Mouse (Mus musculus): ENCODE results near the gene Olfr1393. TPM values are rescaled to one million over a fixed set of nuclear protein-coding genes. Genes with fewer than 3 reads are reported as not detected.

The Olfr1393 gene
- polyA plus RNA-seq, 1 experiment from 2014 or later = not detected

DNA sequence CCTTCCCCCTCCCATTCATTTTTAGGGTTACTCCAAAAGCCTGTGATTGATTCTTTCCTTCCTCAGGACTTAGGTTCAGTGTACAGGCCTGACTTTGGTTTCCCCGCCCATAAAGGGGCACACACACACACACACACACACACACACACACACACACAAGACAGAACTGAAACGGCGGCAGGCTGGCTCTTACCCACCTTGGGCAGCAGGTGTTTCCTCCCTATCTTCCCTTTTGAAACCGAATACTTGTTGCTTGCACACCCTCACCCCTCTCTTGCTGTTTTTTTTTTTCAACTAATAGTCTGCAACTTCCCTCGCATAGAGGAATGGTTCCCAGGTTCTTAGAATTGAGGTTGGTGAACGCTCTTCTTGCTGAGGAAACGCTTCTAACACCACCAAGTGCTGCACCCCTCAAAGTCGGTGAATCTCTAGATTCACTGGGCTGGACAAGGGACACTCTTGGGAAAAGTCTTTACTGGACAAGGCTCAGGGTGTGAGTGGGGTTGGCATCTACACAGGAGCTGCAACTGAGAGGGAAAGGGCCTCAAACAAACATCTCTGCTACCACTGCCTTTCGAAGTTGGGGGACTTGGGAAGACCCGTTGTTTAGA lies 28.2 kb upstream of the Olfr1393 start:
- 31% methylated on average over 10 of the region's 10 CpGs for WGBS
- Histone ChIP-seq H3K27ac (peak overlapping the region; percentile 70), H3K9me3 (ENCODE audit: control insufficient read depth, low read length) (no peaks in the 10 kb centered on the region), H3K4me2 (replicated peaks) (peak overlapping the region; percentile 93), H3K4me3 (replicated peaks; ENCODE audit: low read length) (peak overlapping the region; percentile 66), H3K9ac (peak overlapping the region; percentile 77), H3K27me3 (ENCODE audit: control insufficient read depth, insufficient read depth, low read length) (no peaks in the 10 kb centered on the region), H3K36me3 (replicated peaks; ENCODE audit: control insufficient read depth, insufficient read depth) (peaks cover 13% of the 10 kb centered on the region), H3K4me1 (replicated peaks; ENCODE audit: control insufficient read depth, insufficient read depth, low read length) (peaks cover 45% of the 10 kb centered on the region)
- no peak for ATAC-seq (ENCODE audit: low FRiP score)
- no peak for DNase-seq (ENCODE audit: low spot score)

DNA sequence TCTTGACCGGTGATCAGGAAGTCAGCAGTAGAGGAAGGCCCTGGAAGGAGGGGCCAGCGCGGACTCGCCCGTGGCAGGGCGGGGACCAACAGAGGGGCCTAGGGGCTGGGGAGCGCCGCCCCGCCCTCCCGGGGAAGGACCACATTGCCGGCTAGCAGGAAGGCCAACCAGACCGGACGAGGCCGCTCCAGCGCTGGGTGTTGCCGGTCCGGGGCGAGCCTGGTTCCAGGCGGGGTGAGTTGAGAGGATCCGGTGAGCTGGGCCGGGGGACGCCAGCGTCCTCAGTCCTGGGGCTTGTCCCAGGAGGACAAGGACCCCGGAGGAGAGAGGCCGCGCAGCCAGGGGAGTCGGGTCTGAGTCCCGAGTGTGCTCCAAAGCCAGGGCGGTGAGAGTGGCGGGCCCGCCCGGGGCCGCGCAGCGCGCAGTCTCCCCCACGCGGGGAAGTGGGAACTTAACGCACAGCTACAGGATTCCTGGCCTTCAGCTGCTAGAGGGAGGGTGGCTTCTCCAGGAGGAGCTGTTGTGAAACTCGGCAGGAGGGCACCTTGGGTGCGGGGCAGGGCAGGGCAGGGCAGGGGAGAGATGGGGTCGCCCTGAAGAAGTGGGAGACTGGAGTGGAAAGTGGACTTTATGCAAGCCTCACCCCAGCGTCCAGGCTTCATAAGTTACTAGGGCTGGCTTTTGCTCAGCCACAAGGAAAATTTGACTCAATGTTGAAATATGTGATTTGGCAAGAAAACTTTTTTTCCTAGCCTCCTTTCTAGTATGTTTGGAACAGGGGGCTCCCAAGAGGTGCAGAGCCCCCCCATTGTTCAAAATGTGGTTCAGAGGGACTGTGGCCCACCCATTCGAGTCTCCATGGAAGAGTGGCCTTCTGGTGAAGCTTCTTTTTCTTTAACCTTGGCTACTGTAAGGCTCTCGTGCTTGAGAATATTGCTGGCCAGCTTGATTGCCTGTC lies 27.4 kb upstream of the Olfr1393 start:
- H3K4me1 ChIP-seq (replicated peaks; ENCODE audit: control insufficient read depth, insufficient read depth, low read length) = peaks cover 37% of the 10 kb centered on the region
- peak; percentile 93 for ATAC-seq (ENCODE audit: low FRiP score)
- H3K4me3 ChIP-seq (replicated peaks; ENCODE audit: low read length) = peak overlapping the region; percentile 66
- H3K9ac ChIP-seq = peak overlapping the region; percentile 77
- WGBS = 2% methylated on average over 43 of the region's 45 CpGs
- peaks cover 13% of the 10 kb centered on the region for H3K36me3 ChIP-seq (replicated peaks; ENCODE audit: control insufficient read depth, insufficient read depth)
- H3K27me3 ChIP-seq (ENCODE audit: control insufficient read depth, insufficient read depth, low read length) = no peaks in the 10 kb centered on the region
- no peaks in the 10 kb centered on the region for H3K9me3 ChIP-seq (ENCODE audit: control insufficient read depth, low read length)
- H3K27ac ChIP-seq = peak overlapping the region; percentile 70
- DNase-seq (ENCODE audit: low spot score) = peak; percentile 59
- peak overlapping the region; percentile 93 for H3K4me2 ChIP-seq (replicated peaks)

DNA sequence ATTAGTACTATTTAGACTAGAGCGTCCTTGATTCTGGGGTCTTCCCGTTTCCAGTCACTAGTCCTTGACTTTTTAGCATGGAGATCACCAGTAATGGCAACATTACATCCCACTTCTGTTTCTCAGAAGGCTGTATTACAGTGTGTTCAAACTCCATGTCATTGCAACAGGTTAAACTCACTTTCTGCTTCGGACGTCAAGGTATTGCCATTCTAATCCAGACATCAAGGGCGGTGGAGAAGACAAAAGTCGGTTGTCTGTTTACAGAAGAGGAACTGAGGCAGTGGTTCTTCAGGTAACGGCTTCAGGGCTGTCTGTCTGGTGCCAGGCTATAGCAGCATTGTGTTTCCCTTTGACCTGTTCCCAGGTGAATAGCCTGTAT lies 26.7 kb upstream of the Olfr1393 start:
- ATAC-seq (ENCODE audit: low FRiP score) (no peak), DNase-seq (ENCODE audit: low spot score) (no peak)
- no peak overlapping the region for H3K27ac ChIP-seq
- peak overlapping the region; percentile 93 for H3K4me2 ChIP-seq (replicated peaks)
- 0 out of 2 replicates have a peak overlapping the region, but pooled peaks have one; percentile 66 for H3K4me3 ChIP-seq (replicated peaks; ENCODE audit: low read length)
- H3K27me3 ChIP-seq (ENCODE audit: control insufficient read depth, insufficient read depth, low read length) = no peaks in the 10 kb centered on the region
- H3K4me1 ChIP-seq (replicated peaks; ENCODE audit: control insufficient read depth, insufficient read depth, low read length) = peaks cover 30% of the 10 kb centered on the region
- H3K9ac ChIP-seq = peak overlapping the region; percentile 77
- 75% methylated on average over 7 of the region's 7 CpGs for WGBS
- H3K36me3 ChIP-seq (replicated peaks; ENCODE audit: control insufficient read depth, insufficient read depth) = peaks cover 13% of the 10 kb centered on the region
- H3K9me3 ChIP-seq (ENCODE audit: control insufficient read depth, low read length) = no peaks in the 10 kb centered on the region

DNA sequence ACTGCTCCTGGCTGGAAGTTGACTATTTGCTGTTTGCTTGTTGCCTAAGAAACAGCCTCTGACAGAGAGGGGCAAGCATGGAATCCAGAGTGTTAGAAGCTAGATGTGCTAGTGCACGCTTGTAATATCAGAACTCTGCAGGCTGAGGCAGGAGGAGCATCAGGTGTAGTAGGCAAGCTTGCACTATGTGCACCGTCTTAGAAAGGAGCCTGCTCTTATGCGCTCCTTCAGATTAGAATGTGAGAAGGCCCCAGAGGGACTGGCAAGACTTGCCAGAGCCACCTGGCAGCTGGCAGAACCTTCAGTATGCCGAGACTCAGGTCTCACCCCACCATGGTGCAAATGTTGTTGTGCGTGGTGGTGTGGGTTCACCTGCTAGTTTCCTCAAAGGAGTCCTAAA lies 26.1 kb upstream of the Olfr1393 start:
- H3K4me1 ChIP-seq (replicated peaks; ENCODE audit: control insufficient read depth, insufficient read depth, low read length) = peaks cover 23% of the 10 kb centered on the region
- WGBS = 85% methylated on average over 5 of the region's 5 CpGs
- ATAC-seq (ENCODE audit: low FRiP score) = no peak
- no peak overlapping the region for H3K4me2 ChIP-seq (replicated peaks)
- H3K4me3 ChIP-seq (replicated peaks; ENCODE audit: low read length) = no peak overlapping the region
- no peak for DNase-seq (ENCODE audit: low spot score)
- no peaks in the 10 kb centered on the region for H3K9me3 ChIP-seq (ENCODE audit: control insufficient read depth, low read length)
- no peaks in the 10 kb centered on the region for H3K27me3 ChIP-seq (ENCODE audit: control insufficient read depth, insufficient read depth, low read length)
- H3K9ac ChIP-seq = no peak overlapping the region
- H3K36me3 ChIP-seq (replicated peaks; ENCODE audit: control insufficient read depth, insufficient read depth) = peaks cover 13% of the 10 kb centered on the region
- H3K27ac ChIP-seq = no peak overlapping the region

DNA sequence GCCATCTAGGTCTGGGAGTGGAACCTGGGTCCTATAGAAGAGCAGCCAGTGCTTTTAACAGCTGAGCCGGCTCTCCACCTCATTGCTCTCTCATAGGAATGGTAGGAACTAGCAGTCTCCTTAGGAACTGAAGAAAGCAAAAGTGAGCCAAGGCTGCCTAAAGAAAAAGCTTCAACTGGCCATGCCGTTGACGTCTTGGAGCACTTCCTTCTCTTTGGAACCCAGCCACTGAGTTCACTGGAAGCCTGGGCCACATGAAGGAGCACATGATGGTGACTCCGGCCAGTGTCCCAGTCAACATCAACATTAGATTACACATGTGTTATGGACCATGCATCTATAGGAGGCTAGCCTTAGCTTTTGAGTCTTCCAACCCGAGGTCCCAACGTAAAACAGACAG lies 25.1 kb upstream of the Olfr1393 start:
- H3K9ac ChIP-seq = no peak overlapping the region
- no peak overlapping the region for H3K4me3 ChIP-seq (replicated peaks; ENCODE audit: low read length)
- H3K9me3 ChIP-seq (ENCODE audit: control insufficient read depth, low read length) = no peaks in the 10 kb centered on the region
- ATAC-seq (ENCODE audit: low FRiP score) (no peak), DNase-seq (ENCODE audit: low spot score) (no peak)
- WGBS = 93% methylated on average over 6 of the region's 6 CpGs
- peaks cover 13% of the 10 kb centered on the region for H3K36me3 ChIP-seq (replicated peaks; ENCODE audit: control insufficient read depth, insufficient read depth)
- peaks cover 22% of the 10 kb centered on the region; the same call in 1 of the 2 replicates for H3K4me1 ChIP-seq (replicated peaks; ENCODE audit: control insufficient read depth, insufficient read depth, low read length)
- H3K27ac ChIP-seq = no peak overlapping the region
- no peak overlapping the region for H3K4me2 ChIP-seq (replicated peaks)
- H3K27me3 ChIP-seq (ENCODE audit: control insufficient read depth, insufficient read depth, low read length) = no peaks in the 10 kb centered on the region

DNA sequence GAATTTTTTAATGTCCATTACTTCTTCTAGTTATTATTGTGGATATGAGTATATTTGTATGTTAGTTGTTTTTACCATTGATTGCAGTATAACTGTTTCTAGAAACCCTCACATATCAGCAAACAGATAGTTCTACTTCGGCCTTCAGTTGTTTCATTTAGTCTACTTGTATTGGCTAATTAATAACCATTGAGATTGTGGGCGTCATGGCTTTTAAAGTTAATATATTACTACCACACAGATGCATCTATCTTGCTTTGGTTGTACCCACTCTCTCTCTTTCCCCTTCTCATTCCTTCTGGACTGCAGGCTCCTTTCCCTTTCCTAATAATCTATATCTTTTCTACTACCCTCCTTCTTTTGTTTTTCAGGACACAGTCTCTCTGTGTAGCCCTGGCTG lies 18.8 kb upstream of the Olfr1393 start:
- ATAC-seq (ENCODE audit: low FRiP score) (no peak), DNase-seq (ENCODE audit: low spot score) (no peak)
- WGBS = 89% methylated on average over 2 of the region's 2 CpGs
- Histone ChIP-seq H3K4me3 (replicated peaks; ENCODE audit: low read length) (no peak overlapping the region), H3K27ac (no peak overlapping the region), H3K9me3 (ENCODE audit: control insufficient read depth, low read length) (no peaks in the 10 kb centered on the region), H3K9ac (no peak overlapping the region), H3K27me3 (ENCODE audit: control insufficient read depth, insufficient read depth, low read length) (no peaks in the 10 kb centered on the region), H3K36me3 (replicated peaks; ENCODE audit: control insufficient read depth, insufficient read depth) (peaks cover 16% of the 10 kb centered on the region), H3K4me1 (replicated peaks; ENCODE audit: control insufficient read depth, insufficient read depth, low read length) (no peaks in the 10 kb centered on the region), H3K4me2 (replicated peaks) (no peak overlapping the region)

DNA sequence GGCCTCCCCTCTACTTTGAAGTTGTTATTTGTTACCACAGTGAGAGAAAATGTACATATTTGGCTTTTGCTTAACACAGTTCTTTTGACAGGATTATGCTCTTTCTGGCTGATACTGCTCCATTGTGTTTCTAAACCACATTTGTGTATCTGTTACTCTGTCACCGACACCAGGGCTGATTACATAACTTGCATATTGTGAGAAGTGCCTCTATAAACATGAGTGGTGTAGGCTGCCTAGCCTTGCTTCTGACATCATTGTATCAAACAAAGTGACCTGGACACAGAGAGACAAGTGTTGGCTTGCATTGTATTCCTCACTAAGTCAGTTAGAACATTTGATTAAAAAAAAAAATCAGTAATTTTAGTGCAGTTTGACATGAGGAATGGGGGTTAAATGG lies 18.3 kb upstream of the Olfr1393 start:
- no peak overlapping the region for H3K27ac ChIP-seq
- WGBS = 84% methylated on average over 1 of the region's 1 CpGs
- no peak overlapping the region for H3K4me2 ChIP-seq (replicated peaks)
- DNase-seq (ENCODE audit: low spot score) (no peak), ATAC-seq (ENCODE audit: low FRiP score) (no peak)
- no peaks in the 10 kb centered on the region for H3K4me1 ChIP-seq (replicated peaks; ENCODE audit: control insufficient read depth, insufficient read depth, low read length)
- H3K27me3 ChIP-seq (ENCODE audit: control insufficient read depth, insufficient read depth, low read length) = no peaks in the 10 kb centered on the region
- H3K4me3 ChIP-seq (replicated peaks; ENCODE audit: low read length) = no peak overlapping the region
- peaks cover 15% of the 10 kb centered on the region for H3K36me3 ChIP-seq (replicated peaks; ENCODE audit: control insufficient read depth, insufficient read depth)
- no peaks in the 10 kb centered on the region for H3K9me3 ChIP-seq (ENCODE audit: control insufficient read depth, low read length)
- no peak overlapping the region for H3K9ac ChIP-seq

DNA sequence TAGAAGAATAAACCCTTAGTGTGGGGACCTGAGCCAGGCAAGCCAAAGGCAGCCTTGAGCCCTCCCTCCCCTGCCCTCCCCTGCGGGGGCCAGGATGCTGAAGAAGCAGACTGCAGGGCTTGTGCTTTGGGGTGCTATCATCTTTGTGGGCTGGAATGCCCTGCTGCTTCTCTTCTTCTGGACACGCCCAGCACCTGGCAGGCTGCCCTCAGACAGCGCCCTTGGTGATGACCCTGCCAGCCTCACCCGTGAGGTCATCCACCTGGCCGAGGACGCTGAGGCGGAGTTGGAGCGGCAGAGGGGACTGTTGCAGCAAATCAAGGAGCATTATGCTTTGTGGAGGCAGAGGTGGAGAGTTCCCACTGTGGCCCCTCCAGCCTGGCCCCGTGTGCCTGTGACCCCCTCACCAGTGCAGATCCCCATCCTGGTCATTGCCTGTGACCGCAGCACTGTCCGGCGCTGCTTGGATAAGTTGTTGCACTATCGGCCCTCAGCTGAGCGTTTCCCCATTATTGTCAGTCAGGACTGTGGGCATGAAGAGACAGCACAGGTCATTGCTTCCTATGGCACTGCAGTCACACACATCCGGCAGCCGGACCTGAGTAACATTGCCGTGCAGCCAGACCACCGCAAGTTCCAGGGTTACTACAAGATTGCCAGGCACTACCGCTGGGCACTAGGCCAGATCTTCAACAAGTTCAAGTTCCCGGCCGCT lies 17.3 kb upstream of the Olfr1393 start:
- 93% methylated on average over 21 of the region's 21 CpGs for WGBS
- Histone ChIP-seq H3K4me1 (replicated peaks; ENCODE audit: control insufficient read depth, insufficient read depth, low read length) (no peaks in the 10 kb centered on the region), H3K9ac (no peak overlapping the region), H3K4me3 (replicated peaks; ENCODE audit: low read length) (no peak overlapping the region), H3K4me2 (replicated peaks) (no peak overlapping the region), H3K9me3 (ENCODE audit: control insufficient read depth, low read length) (no peaks in the 10 kb centered on the region), H3K27me3 (ENCODE audit: control insufficient read depth, insufficient read depth, low read length) (no peaks in the 10 kb centered on the region), H3K36me3 (replicated peaks; ENCODE audit: control insufficient read depth, insufficient read depth) (peaks cover 15% of the 10 kb centered on the region), H3K27ac (no peak overlapping the region)
- ATAC-seq (ENCODE audit: low FRiP score) (0 out of 2 replicates have a peak, but pooled peaks have one; percentile 31), DNase-seq (ENCODE audit: low spot score) (no peak)

DNA sequence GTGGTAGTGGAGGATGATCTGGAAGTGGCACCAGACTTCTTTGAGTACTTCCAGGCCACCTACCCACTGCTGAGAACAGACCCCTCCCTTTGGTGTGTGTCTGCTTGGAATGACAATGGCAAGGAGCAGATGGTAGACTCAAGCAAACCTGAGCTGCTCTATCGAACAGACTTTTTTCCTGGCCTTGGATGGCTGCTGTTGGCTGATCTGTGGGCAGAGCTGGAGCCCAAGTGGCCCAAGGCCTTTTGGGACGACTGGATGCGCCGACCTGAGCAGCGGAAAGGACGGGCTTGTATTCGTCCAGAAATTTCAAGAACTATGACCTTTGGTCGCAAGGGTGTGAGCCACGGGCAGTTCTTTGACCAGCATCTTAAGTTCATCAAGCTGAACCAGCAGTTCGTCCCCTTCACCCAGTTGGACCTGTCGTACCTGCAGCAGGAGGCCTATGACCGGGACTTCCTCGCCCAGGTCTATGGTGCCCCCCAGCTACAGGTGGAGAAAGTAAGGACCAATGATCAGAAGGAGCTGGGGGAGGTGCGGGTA lies 16.7 kb upstream of the Olfr1393 start:
- Histone ChIP-seq H3K27ac (no peak overlapping the region), H3K4me1 (replicated peaks; ENCODE audit: control insufficient read depth, insufficient read depth, low read length) (no peaks in the 10 kb centered on the region), H3K36me3 (replicated peaks; ENCODE audit: control insufficient read depth, insufficient read depth) (peaks cover 15% of the 10 kb centered on the region), H3K9ac (no peak overlapping the region), H3K4me3 (replicated peaks; ENCODE audit: low read length) (no peak overlapping the region), H3K27me3 (ENCODE audit: control insufficient read depth, insufficient read depth, low read length) (no peaks in the 10 kb centered on the region), H3K4me2 (replicated peaks) (no peak overlapping the region), H3K9me3 (ENCODE audit: control insufficient read depth, low read length) (no peaks in the 10 kb centered on the region)
- WGBS = 93% methylated on average over 14 of the region's 14 CpGs
- no peak for ATAC-seq (ENCODE audit: low FRiP score)
- no peak for DNase-seq (ENCODE audit: low spot score)
